Mouse (Mus musculus) B cell, adult 2 months (primary cell): ENCODE data around the gene Nectin1.
A peak's percentile ranks its signal among the peaks of the same experiment; 100 is the strongest.

Experiments used
- DNase-seq, 2 experiments: peaks; one replicate each; pipeline ENCODE4 v3.0.0; 2022

Gene Nectin1

GRCm38 (mm10) chr9:43768779-43769178 lies 25.0 kb downstream of the Nectin1 start:
- DNase-seq = no peak

- DNase-seq = no peak
Observed at GRCm38 (mm10) chr9:43769228-43769627, 25.4 kb downstream of the Nectin1 start.

GRCm38 (mm10) chr9:43769940-43770339 lies 26.2 kb downstream of the Nectin1 start:
- no peak for DNase-seq

- DNase-seq = no peak
Observed at GRCm38 (mm10) chr9:43771041-43771440, 27.3 kb downstream of the Nectin1 start.

GRCm38 (mm10) chr9:43772460-43772859 lies 28.7 kb downstream of the Nectin1 start:
- DNase-seq = no peak

GRCm38 (mm10) chr9:43773521-43773920 lies 29.7 kb downstream of the Nectin1 start:
- DNase-seq = no peak

GRCm38 (mm10) chr9:43774427-43774826 lies 30.6 kb downstream of the Nectin1 start:
- no peak for DNase-seq

- no peak for DNase-seq
Observed at GRCm38 (mm10) chr9:43776231-43776630, 32.4 kb downstream of the Nectin1 start.

GRCm38 (mm10) chr9:43777362-43778360 lies 33.9 kb downstream of the Nectin1 start:
- no peak for DNase-seq

- no peak for DNase-seq
Observed at GRCm38 (mm10) chr9:43780883-43781282, 37.1 kb downstream of the Nectin1 start.

- DNase-seq = no peak
Observed at GRCm38 (mm10) chr9:43782401-43782800, 38.6 kb downstream of the Nectin1 start.

GRCm38 (mm10) chr9:43783959-43784358 lies 40.2 kb downstream of the Nectin1 start:
- DNase-seq = no peak

- no peak for DNase-seq
Observed at GRCm38 (mm10) chr9:43784841-43785240, 41.1 kb downstream of the Nectin1 start.

GRCm38 (mm10) chr9:43787591-43787990 lies 43.8 kb downstream of the Nectin1 start:
- DNase-seq = no peak

GRCm38 (mm10) chr9:43792681-43793080 lies 48.9 kb downstream of the Nectin1 start:
- DNase-seq = no peak

GRCm38 (mm10) chr9:43793411-43793810 lies 49.6 kb downstream of the Nectin1 start:
- DNase-seq = no peak

GRCm38 (mm10) chr9:43796031-43796430 lies 52.2 kb downstream of the Nectin1 start:
- DNase-seq = no peak

- no peak for DNase-seq
Observed at GRCm38 (mm10) chr9:43796841-43797740, 53.3 kb downstream of the Nectin1 start.

GRCm38 (mm10) chr9:43797746-43798145 lies 54.0 kb downstream of the Nectin1 start:
- DNase-seq = no peak

GRCm38 (mm10) chr9:43800525-43800924 lies 56.7 kb downstream of the Nectin1 start:
- DNase-seq = no peak

- peak; percentile 60 to 64 for DNase-seq
Observed at GRCm38 (mm10) chr9:43801911-43802310, 58.1 kb downstream of the Nectin1 start.

- DNase-seq = no peak
Observed at GRCm38 (mm10) chr9:43807565-43807964, 63.8 kb downstream of the Nectin1 start.

GRCm38 (mm10) chr9:43808099-43808498 lies 64.3 kb downstream of the Nectin1 start:
- no peak for DNase-seq
